Mouse (Mus musculus): ENCODE measurements at regions not wholly inside any gene's neighbourhood (a gene's known extent, or its start where the extent isn't known, plus 50 kb on each side); places are given as distances from the start of the nearest gene placed in this dataset.

DNA sequence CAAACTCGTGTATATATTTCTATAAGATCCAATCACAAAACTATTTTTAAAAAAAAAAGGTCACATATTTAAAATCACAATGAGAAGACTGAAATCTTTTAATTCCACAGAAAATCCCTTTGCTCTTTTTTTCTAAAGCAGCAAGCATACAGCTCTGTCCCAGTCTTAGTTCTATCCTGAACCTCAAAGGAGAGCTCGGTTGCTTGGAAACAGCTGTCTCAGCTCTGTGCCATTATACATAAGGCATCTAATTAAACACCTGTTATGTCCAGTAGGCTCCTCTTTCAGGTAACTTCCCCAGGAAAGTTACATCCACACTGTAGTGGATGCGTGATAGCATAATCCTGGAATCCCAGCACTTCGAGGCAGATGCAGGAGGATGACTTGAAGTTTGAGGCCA lies 181.5 kb downstream of the Moxd1 start:
- TF ChIP-seq POLR2AphosphoS2 (IDR thresholded peaks at IDR 0.05; ENCODE audit: insufficient read length, low read depth) (no peak), POLR2A (IDR thresholded peaks at IDR 0.05; ENCODE audit: insufficient read length, low read depth) (no peak), E2F4 (IDR thresholded peaks at IDR 0.05; ENCODE audit: insufficient read depth) (no peak), TCF3 (IDR thresholded peaks at IDR 0.05; ENCODE audit: insufficient read length, low read depth) (no peak)
